Mouse (Mus musculus) liver, adult 2 months (tissue): Measurements from ENCODE around the gene Col28a1.

Source experiments
- CTCF ChIP-seq: fragments of 200-500 bp; IDR thresholded peaks from 2 replicates; pipeline ENCODE4 v1.5.1; 2011; ENCODE audit warnings: low read depth, low read length, control low read depth
- POLR2A ChIP-seq: fragments of 200-500 bp; IDR thresholded peaks from 2 replicates; pipeline ENCODE4 v1.6.1; 2011; ENCODE audit warnings: low read length, control low read depth; ENCODE audit not compliant: insufficient read depth; ENCODE audit errors: extremely low read depth

- no peak for TF ChIP-seq CTCF
- TF ChIP-seq POLR2A = no peak
Observed at GRCm38 (mm10) chr6:8174062-8174461, 18.4 kb downstream of the Col28a1 start.
